Mouse (Mus musculus) lung, adult 2 months (tissue): ENCODE results near the gene Cavin1.

ENCODE experiments used
- CTCF ChIP-seq: fragments of 200-500 bp; IDR thresholded peaks from 2 replicates; pipeline ENCODE4 v1.5.1; 2011; ENCODE audit warnings: mild to moderate bottlenecking, low read length, control low read depth; ENCODE audit not compliant: insufficient read depth
- POLR2A ChIP-seq: fragments of 200-500 bp; IDR thresholded peaks from 2 replicates; pipeline ENCODE4 v1.6.1; 2011; ENCODE audit warnings: low read depth, mild to moderate bottlenecking, control low read depth, low read length, borderline replicate concordance; ENCODE audit errors: extremely low read depth

DNA sequence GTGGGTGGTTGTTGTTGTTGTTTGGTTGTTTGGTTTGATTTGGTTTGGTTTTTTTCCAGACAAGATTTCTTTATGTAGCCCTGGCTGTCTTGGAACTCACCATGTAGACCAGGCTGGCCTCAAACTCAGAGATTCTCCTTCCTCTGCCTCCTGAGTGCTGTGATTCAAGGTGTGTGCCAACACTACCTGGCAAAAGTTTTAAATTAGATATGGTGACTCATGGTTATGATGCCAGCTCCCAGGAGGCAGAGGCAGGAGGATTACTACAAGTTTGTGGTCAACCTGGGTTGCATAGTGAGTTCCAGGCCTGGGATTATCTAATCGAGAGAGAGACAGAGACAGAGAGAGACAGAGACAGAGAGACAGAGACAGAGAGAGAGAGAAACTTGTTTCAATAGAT, 9.8 kb upstream of the Cavin1 start:
- TF ChIP-seq CTCF (no peak), POLR2A (no peak)
